Mouse (Mus musculus): Measurements from ENCODE around the gene Batf.
"Not testable (repeated sequence)": the region's sequence is repeated elsewhere in the genome, so short reads cannot be mapped to it uniquely, and the experiment has no call there.

The Batf gene

GRCm38 (mm10) chr12:85686466-85687216 is at the start of gene Batf:
Gene Batf, plus strand, starts transcription at chr12:85686669.
- no peak for ATAC-seq (ENCODE audit: insufficient number of reproducible peaks, low FRiP score, low TSS enrichment)

GRCm38 (mm10) chr12:85637932-85638331 is 48.5 kb upstream of the Batf start:
- no peak for ATAC-seq (ENCODE audit: insufficient number of reproducible peaks, low FRiP score, low TSS enrichment)

GRCm38 (mm10) chr12:85638541-85639325 is 47.7 kb upstream of the Batf start:
- 0 out of 2 replicates have a peak, but pooled peaks have one; percentile 26 for ATAC-seq (ENCODE audit: insufficient number of reproducible peaks, low FRiP score, low TSS enrichment)

- ATAC-seq (ENCODE audit: insufficient number of reproducible peaks, low FRiP score, low TSS enrichment) = no peak
These were observed 47.0 kb upstream of the Batf start for GRCm38 (mm10) chr12:85639326-85640008.

GRCm38 (mm10) chr12:85640852-85641563 is 45.5 kb upstream of the Batf start:
- ATAC-seq (ENCODE audit: insufficient number of reproducible peaks, low FRiP score, low TSS enrichment) = no peak

- no peak for ATAC-seq (ENCODE audit: insufficient number of reproducible peaks, low FRiP score, low TSS enrichment)
These were observed 44.9 kb upstream of the Batf start for GRCm38 (mm10) chr12:85641564-85641931.

GRCm38 (mm10) chr12:85643735-85644134 is 42.7 kb upstream of the Batf start:
- ATAC-seq (ENCODE audit: insufficient number of reproducible peaks, low FRiP score, low TSS enrichment) = no peak

- no peak for ATAC-seq (ENCODE audit: insufficient number of reproducible peaks, low FRiP score, low TSS enrichment)
These were observed 40.8 kb upstream of the Batf start for GRCm38 (mm10) chr12:85645664-85646063.

- ATAC-seq (ENCODE audit: insufficient number of reproducible peaks, low FRiP score, low TSS enrichment) = peak; percentile 15; the same call in 1 of the 2 replicates
These were observed 39.1 kb upstream of the Batf start for GRCm38 (mm10) chr12:85647346-85647745.

GRCm38 (mm10) chr12:85647955-85648354 is 38.5 kb upstream of the Batf start:
- ATAC-seq (ENCODE audit: insufficient number of reproducible peaks, low FRiP score, low TSS enrichment) = no peak

- ATAC-seq (ENCODE audit: insufficient number of reproducible peaks, low FRiP score, low TSS enrichment) = no peak
These were observed 27.1 kb upstream of the Batf start for GRCm38 (mm10) chr12:85659319-85659718.

GRCm38 (mm10) chr12:85660855-85661254 is 25.6 kb upstream of the Batf start:
- no peak for ATAC-seq (ENCODE audit: insufficient number of reproducible peaks, low FRiP score, low TSS enrichment)

GRCm38 (mm10) chr12:85662232-85662631 is 24.2 kb upstream of the Batf start:
- not testable (repeated sequence) for ATAC-seq (ENCODE audit: insufficient number of reproducible peaks, low FRiP score, low TSS enrichment)

GRCm38 (mm10) chr12:85662896-85663295 is 23.6 kb upstream of the Batf start:
- 0 out of 2 replicates have a peak, but pooled peaks have one; percentile 61 for ATAC-seq (ENCODE audit: insufficient number of reproducible peaks, low FRiP score, low TSS enrichment)

- ATAC-seq (ENCODE audit: insufficient number of reproducible peaks, low FRiP score, low TSS enrichment) = no peak
These were observed 20.4 kb upstream of the Batf start for GRCm38 (mm10) chr12:85666112-85666511.

- no peak for ATAC-seq (ENCODE audit: insufficient number of reproducible peaks, low FRiP score, low TSS enrichment)
These were observed 19.4 kb upstream of the Batf start for GRCm38 (mm10) chr12:85667071-85667470.

GRCm38 (mm10) chr12:85668696-85669095 is 17.8 kb upstream of the Batf start:
- no peak for ATAC-seq (ENCODE audit: insufficient number of reproducible peaks, low FRiP score, low TSS enrichment)

- no peak for ATAC-seq (ENCODE audit: insufficient number of reproducible peaks, low FRiP score, low TSS enrichment)
These were observed 16.4 kb upstream of the Batf start for GRCm38 (mm10) chr12:85670080-85670479.

- no peak for ATAC-seq (ENCODE audit: insufficient number of reproducible peaks, low FRiP score, low TSS enrichment)
These were observed 12.6 kb upstream of the Batf start for GRCm38 (mm10) chr12:85673914-85674313.

GRCm38 (mm10) chr12:85679117-85679516 is 7.4 kb upstream of the Batf start:
- no peak for ATAC-seq (ENCODE audit: insufficient number of reproducible peaks, low FRiP score, low TSS enrichment)
